Mouse (Mus musculus) midbrain, embryonic 11.5 days (tissue): ENCODE measurements around the gene Gm12845. TPM values are rescaled to one million over a fixed set of nuclear protein-coding genes. Genes with fewer than 3 reads are reported as not detected.

Source experiments
- ATAC-seq: fragments of 200-750 bp; cut with Nextera tagmentation; 2 replicates; pipeline ENCODE4 v1.8.0; 2017; ENCODE audit warnings: moderate TSS enrichment, moderate library complexity; ENCODE audit not compliant: low FRiP score
- DNase-seq: peaks from one replicate; pipeline ENCODE4 v3.0.0; 2015; ENCODE audit warnings: low spot score; ENCODE audit errors: missing footprints
- H3K27ac ChIP-seq: fragments of 300-500 bp; sonication (generic); 2 replicates; pipeline ENCODE4 v1.5.1; 2014; ENCODE audit warnings: low read depth, low read length
- H3K27me3 ChIP-seq: fragments of 300-500 bp; sonication (generic); 2 replicates; pipeline ENCODE4 v1.6.1; 2014; ENCODE audit warnings: mild to moderate bottlenecking, low read length, moderate library complexity, mixed read lengths; ENCODE audit not compliant: control insufficient read depth, insufficient read depth
- H3K36me3 ChIP-seq: fragments of 300-500 bp; sonication (generic); 2 replicates; pipeline ENCODE4 v1.6.1; 2014; ENCODE audit warnings: mild to moderate bottlenecking, low read length, moderate library complexity, mixed read lengths; ENCODE audit not compliant: control insufficient read depth, insufficient read depth
- H3K4me1 ChIP-seq: fragments of 300-500 bp; sonication (generic); 2 replicates; pipeline ENCODE4 v1.6.1; 2014; ENCODE audit warnings: low read length; ENCODE audit not compliant: control insufficient read depth, insufficient read depth
- H3K4me2 ChIP-seq: fragments of 300-500 bp; sonication (generic); 2 replicates; pipeline ENCODE4 v1.6.1; 2014; ENCODE audit warnings: mild to moderate bottlenecking, moderate library complexity
- H3K4me3 ChIP-seq: fragments of 300-500 bp; sonication (generic); 2 replicates; pipeline ENCODE4 v1.5.1; 2014; ENCODE audit warnings: low read depth, low read length
- H3K9ac ChIP-seq: fragments of 300-500 bp; sonication (generic); 2 replicates; pipeline ENCODE4 v1.6.1; 2014; ENCODE audit warnings: low read length
- H3K9me3 ChIP-seq: fragments of 300-500 bp; sonication (generic); 2 replicates; pipeline ENCODE4 v1.6.1; 2016; ENCODE audit warnings: low read length; ENCODE audit not compliant: control insufficient read depth
- WGBS: fragments of 180-500 bp; shearing (Covaris S2); extraction: QIAGEN DNeasy Blood & Tissue Kit; methylation state at CpG from one replicate; pipeline ENCODE4 v1.1.7; 2014; 5-methylcytosine and 5-hydroxymethylcytosine counted together
- polyA plus RNA-seq: library from polyadenylated mRNA; unstranded; fragments of >200 nt; fragmentation: Nextera tagmentation; extraction: Ambion mirVana; gene quantifications from 2 replicates; pipeline ENCODE4 v1.2.1, GENCODE M21; 2014

Gene Gm12845
- not detected in 2 replicates for polyA plus RNA-seq

DNA sequence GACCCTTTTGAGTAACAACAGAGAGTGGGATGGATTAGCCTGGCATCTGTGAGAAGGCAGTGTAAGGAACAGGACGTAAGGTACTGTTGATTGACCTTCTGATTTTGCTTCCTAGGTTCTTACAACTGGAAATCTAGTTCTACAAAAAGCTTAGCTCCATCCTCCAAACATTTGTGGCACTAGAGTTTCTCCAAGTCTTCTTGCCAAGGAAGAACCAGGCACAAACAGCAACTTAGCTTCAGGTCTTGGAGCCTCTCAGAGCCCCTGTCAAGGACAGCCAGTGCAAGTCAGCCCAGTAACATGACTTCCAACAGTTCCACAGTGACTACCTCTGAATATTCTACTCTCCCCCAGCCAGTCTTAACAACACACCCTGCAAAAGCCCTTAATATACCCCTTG is at the start of gene Gm12845:
Gm12845 (plus strand) TSS at position 301 of the 400 bp plus-strand sequence.
- Histone ChIP-seq H3K4me1 (no peaks in the 10 kb centered on the region), H3K36me3 (no peaks in the 10 kb centered on the region), H3K9ac (no peak within 1 kb of the TSS), H3K9me3 (no peaks in the 10 kb centered on the region), H3K4me2 (no peak within 1 kb of the TSS), H3K4me3 (no peak within 1 kb of the TSS), H3K27ac (no peak within 1 kb of the TSS), H3K27me3 (no peaks in the 10 kb centered on the region)
- no peak for DNase-seq
- no peak for ATAC-seq
- 92% methylated on average over 1 of the region's 1 CpGs for WGBS

- 15% methylated on average over 3 of the region's 3 CpGs for WGBS
- Histone ChIP-seq H3K27ac (no peak overlapping the region), H3K9me3 (no peaks in the 10 kb centered on the region), H3K36me3 (peaks cover 21% of the 10 kb centered on the region), H3K4me2 (no peak overlapping the region), H3K4me3 (no peak overlapping the region), H3K27me3 (no peaks in the 10 kb centered on the region), H3K4me1 (peaks cover 4% of the 10 kb centered on the region), H3K9ac (no peak overlapping the region)
- DNase-seq = peak; percentile 98
- ATAC-seq = peak; percentile 45
Measured at GRCm38 (mm10) chr4:117676903-117677302, 47.3 kb upstream of the Gm12845 start.

GRCm38 (mm10) chr4:117680963-117681362 is 43.2 kb upstream of the Gm12845 start:
- ATAC-seq (no peak), DNase-seq (no peak)
- Histone ChIP-seq H3K4me1 (peaks cover 4% of the 10 kb centered on the region), H3K9ac (no peak overlapping the region), H3K9me3 (no peaks in the 10 kb centered on the region), H3K27me3 (no peaks in the 10 kb centered on the region), H3K4me2 (no peak overlapping the region), H3K4me3 (no peak overlapping the region), H3K36me3 (peaks cover 5% of the 10 kb centered on the region; the same call in 1 of the 2 replicates), H3K27ac (no peak overlapping the region)
- 84% methylated on average over 6 of the region's 6 CpGs for WGBS

DNA sequence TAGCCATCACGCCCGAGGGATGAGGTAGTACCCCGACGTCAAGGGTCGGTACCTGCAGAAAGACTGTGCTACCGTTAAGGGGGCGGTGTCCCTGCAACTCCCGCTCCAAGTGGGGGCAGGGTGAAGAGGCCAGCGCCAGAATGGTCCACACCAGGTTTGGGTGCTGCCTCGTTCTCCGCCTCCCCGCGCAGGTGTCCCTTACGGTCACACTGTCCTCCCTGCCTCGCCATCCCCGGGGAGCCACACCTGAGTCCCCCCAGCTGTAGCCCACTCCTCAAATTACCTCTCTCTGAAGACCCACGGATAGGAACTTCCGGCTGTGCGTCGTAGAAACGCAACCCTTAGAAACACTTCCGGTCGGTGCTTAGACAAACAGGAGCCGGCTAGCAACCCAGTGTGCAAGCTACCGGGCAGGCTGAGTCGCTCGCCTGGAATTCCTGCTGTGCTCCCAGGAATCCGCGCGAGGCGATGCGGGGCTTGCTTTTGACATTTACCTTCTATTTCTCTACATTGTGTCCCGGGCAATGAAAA is 42.2 kb upstream of the Gm12845 start, which contains the start of gene Dmap1:
Dmap1 (minus strand) TSS at position 343 of the 531 bp plus-strand sequence.
- Histone ChIP-seq H3K27ac (no peak within 1 kb of the TSS), H3K9ac (peak within 1 kb of the TSS; percentile 76), H3K36me3 (peaks cover 5% of the 10 kb centered on the region; the same call in 1 of the 2 replicates), H3K4me2 (peak within 1 kb of the TSS; percentile 61), H3K4me3 (peak within 1 kb of the TSS; percentile 73), H3K4me1 (peaks cover 4% of the 10 kb centered on the region), H3K9me3 (no peaks in the 10 kb centered on the region), H3K27me3 (no peaks in the 10 kb centered on the region)
- DNase-seq = peak; percentile 100
- WGBS = under 1% methylated on average over 33 of the region's 33 CpGs
- peak; percentile 88 for ATAC-seq

DNA sequence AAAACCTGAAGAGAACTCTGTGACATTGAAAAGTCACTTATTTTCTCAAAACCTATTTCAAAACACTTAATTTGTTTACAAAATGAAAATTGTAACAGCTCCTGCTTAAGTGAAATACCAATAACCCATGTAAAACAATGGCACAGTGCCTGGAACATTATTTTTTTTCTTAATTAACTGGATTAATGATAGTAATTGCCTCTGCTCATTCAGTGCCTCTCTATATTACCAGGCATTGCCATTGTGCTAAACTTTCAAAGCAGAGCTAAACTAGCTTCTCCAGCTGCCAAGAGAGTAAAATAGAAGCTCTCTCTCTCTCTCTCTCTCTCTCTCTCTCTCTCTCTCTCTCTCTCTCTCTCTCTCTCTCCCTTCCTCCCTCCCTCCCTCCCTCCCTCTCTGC is 41.7 kb upstream of the Gm12845 start:
- no peak for DNase-seq
- ATAC-seq = peak; percentile 58; the same call in 1 of the 2 replicates
- Histone ChIP-seq H3K4me3 (peak overlapping the region; percentile 73), H3K4me1 (peaks cover 4% of the 10 kb centered on the region), H3K9ac (peak overlapping the region; percentile 31), H3K9me3 (no peaks in the 10 kb centered on the region), H3K27me3 (no peaks in the 10 kb centered on the region), H3K4me2 (peak overlapping the region; percentile 61), H3K36me3 (peaks cover 5% of the 10 kb centered on the region; the same call in 1 of the 2 replicates), H3K27ac (no peak overlapping the region)

DNA sequence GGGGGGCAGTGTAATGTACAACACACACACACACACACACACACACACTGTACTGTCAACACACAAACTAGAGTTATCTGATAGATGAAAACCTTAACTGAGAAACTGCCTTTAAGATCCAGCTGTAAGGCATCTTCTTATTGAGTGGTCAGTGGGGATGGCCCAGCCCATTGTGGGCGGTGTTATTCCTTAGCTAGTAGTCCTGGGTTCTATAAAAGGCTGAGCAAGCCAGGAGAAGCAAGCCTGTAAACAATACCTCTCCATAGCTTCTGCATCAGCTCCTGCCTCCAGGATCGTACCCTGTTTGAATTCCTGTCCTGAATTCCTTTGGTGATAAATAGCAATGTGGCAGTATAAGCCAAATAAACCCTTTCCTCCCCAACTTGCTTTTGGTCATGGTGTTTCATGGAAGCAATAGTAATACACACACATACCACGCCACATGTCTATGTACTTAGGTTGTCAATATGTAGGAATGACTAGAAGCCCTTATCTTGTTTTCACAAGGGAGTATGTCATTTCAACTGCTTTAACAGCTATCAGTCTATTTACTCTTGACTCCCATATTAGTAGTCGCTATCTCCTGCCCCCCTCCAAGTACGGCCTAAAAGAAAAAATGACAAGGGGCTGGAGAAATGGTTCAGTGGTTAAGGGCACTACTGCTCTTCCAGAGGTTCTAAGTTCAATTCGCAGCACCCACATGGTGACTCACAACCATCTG is 41.0 kb upstream of the Gm12845 start:
- H3K9ac ChIP-seq = no peak overlapping the region
- H3K4me3 ChIP-seq = no peak overlapping the region
- no peak for ATAC-seq
- H3K36me3 ChIP-seq = peaks cover 4% of the 10 kb centered on the region; the same call in 1 of the 2 replicates
- peaks cover 4% of the 10 kb centered on the region for H3K4me1 ChIP-seq
- H3K27ac ChIP-seq = no peak overlapping the region
- WGBS = 78% methylated on average over 6 of the region's 6 CpGs
- DNase-seq = no peak
- no peak overlapping the region for H3K4me2 ChIP-seq
- H3K9me3 ChIP-seq = no peaks in the 10 kb centered on the region
- H3K27me3 ChIP-seq = no peaks in the 10 kb centered on the region

- H3K9me3 ChIP-seq = no peaks in the 10 kb centered on the region
- no peak for DNase-seq
- H3K27ac ChIP-seq = no peak overlapping the region
- no peak for ATAC-seq
- no peaks in the 10 kb centered on the region for H3K36me3 ChIP-seq
- peaks cover 2% of the 10 kb centered on the region for H3K4me1 ChIP-seq
- no peaks in the 10 kb centered on the region for H3K27me3 ChIP-seq
- no peak overlapping the region for H3K4me2 ChIP-seq
- H3K9ac ChIP-seq = no peak overlapping the region
- WGBS = 86% methylated on average over 4 of the region's 4 CpGs
- H3K4me3 ChIP-seq = no peak overlapping the region
Measured at GRCm38 (mm10) chr4:117686354-117686753, 37.9 kb upstream of the Gm12845 start.

GRCm38 (mm10) chr4:117705361-117705760 is 18.9 kb upstream of the Gm12845 start:
- ATAC-seq (no peak), DNase-seq (peak; percentile 98)
- Histone ChIP-seq H3K4me3 (no peak overlapping the region), H3K4me1 (no peaks in the 10 kb centered on the region), H3K36me3 (no peaks in the 10 kb centered on the region), H3K9me3 (no peaks in the 10 kb centered on the region), H3K9ac (no peak overlapping the region), H3K4me2 (no peak overlapping the region), H3K27me3 (no peaks in the 10 kb centered on the region), H3K27ac (no peak overlapping the region)
- WGBS = 5% methylated on average over 7 of the region's 7 CpGs

GRCm38 (mm10) chr4:117708780-117709550 is 15.2 kb upstream of the Gm12845 start:
- Histone ChIP-seq H3K9me3 (no peaks in the 10 kb centered on the region), H3K27ac (no peak overlapping the region), H3K4me2 (no peak overlapping the region), H3K27me3 (no peaks in the 10 kb centered on the region), H3K4me1 (no peaks in the 10 kb centered on the region), H3K36me3 (no peaks in the 10 kb centered on the region), H3K4me3 (no peak overlapping the region), H3K9ac (no peak overlapping the region)
- ATAC-seq = no peak
- 78% methylated on average over 3 of the region's 3 CpGs for WGBS
- DNase-seq = no peak
